Mouse (Mus musculus): Measurements from ENCODE around the gene Glce. TPM values are rescaled to one million over a fixed set of nuclear protein-coding genes. Genes with fewer than 3 reads are reported as not detected.
A peak's percentile ranks its signal among the peaks of the same experiment; 100 is the strongest.

The Glce gene
- polyA plus RNA-seq (2015; fragmentation: Nextera tagmentation; extraction: Ambion mirVana): 18.9 and 23.0 TPM in 2 replicates

GRCm38 (mm10) chr9:62122508-62123215 is at the start of gene Glce:
Gene Glce, minus strand, starts transcription at chr9:62122655.
- ATAC-seq (ENCODE audit: low FRiP score, low read depth): peak; percentile 99
- Histone ChIP-seq H3K27ac (replicated peaks) (peak within 1 kb of the TSS; percentile 91), H3K36me3 (no peaks in the 10 kb centered on the region), H3K9ac (peak within 1 kb of the TSS; percentile 84), H3K4me1 (replicated peaks) (peaks cover 32% of the 10 kb centered on the region), H3K9me3 (no peaks in the 10 kb centered on the region), H3K4me3 (peak within 1 kb of the TSS; percentile 88), H3K4me2 (peak within 1 kb of the TSS; percentile 81), H3K27me3 (no peaks in the 10 kb centered on the region)
- under 1% methylated on average over 50 of the region's 51 CpGs for WGBS

- no peaks in the 10 kb centered on the region for H3K4me1 ChIP-seq (replicated peaks)
- H3K36me3 ChIP-seq: no peaks in the 10 kb centered on the region
- H3K4me3 ChIP-seq: no peak overlapping the region
- no peak overlapping the region for H3K27ac ChIP-seq (replicated peaks)
- H3K9ac ChIP-seq: no peak overlapping the region
- H3K27me3 ChIP-seq: no peaks in the 10 kb centered on the region
- H3K9me3 ChIP-seq: no peaks in the 10 kb centered on the region
- no peak overlapping the region for H3K4me2 ChIP-seq
- no peak for ATAC-seq (ENCODE audit: low FRiP score, low read depth)
- WGBS: 78% methylated on average over 3 of the region's 3 CpGs
These were observed 49.8 kb upstream of the Glce start for GRCm38 (mm10) chr9:62172239-62172638.

- H3K4me3 ChIP-seq: no peak overlapping the region
- no peak overlapping the region for H3K4me2 ChIP-seq
- no peak overlapping the region for H3K9ac ChIP-seq
- 0 out of 2 replicates have a peak, but pooled peaks cover 4% of the 10 kb centered on the region for H3K4me1 ChIP-seq (replicated peaks)
- no peaks in the 10 kb centered on the region for H3K9me3 ChIP-seq
- H3K27ac ChIP-seq (replicated peaks): no peak overlapping the region
- no peaks in the 10 kb centered on the region for H3K36me3 ChIP-seq
- no peak for ATAC-seq (ENCODE audit: low FRiP score, low read depth)
- 94% methylated on average over 2 of the region's 2 CpGs for WGBS
- no peaks in the 10 kb centered on the region for H3K27me3 ChIP-seq
These were observed 48.5 kb upstream of the Glce start for GRCm38 (mm10) chr9:62170921-62171320.

- H3K36me3 ChIP-seq: no peaks in the 10 kb centered on the region
- 0 out of 2 replicates have a peak overlapping the region, but pooled peaks have one; percentile 27 for H3K27ac ChIP-seq (replicated peaks)
- H3K27me3 ChIP-seq: no peaks in the 10 kb centered on the region
- 45% methylated on average over 5 of the region's 5 CpGs for WGBS
- H3K4me1 ChIP-seq (replicated peaks): 0 out of 2 replicates have a peak, but pooled peaks cover 5% of the 10 kb centered on the region
- no peaks in the 10 kb centered on the region for H3K9me3 ChIP-seq
- H3K4me3 ChIP-seq: no peak overlapping the region
- no peak for ATAC-seq (ENCODE audit: low FRiP score, low read depth)
- H3K9ac ChIP-seq: no peak overlapping the region
- no peak overlapping the region for H3K4me2 ChIP-seq
These were observed 44.2 kb upstream of the Glce start for GRCm38 (mm10) chr9:62166621-62167020.

GRCm38 (mm10) chr9:62166186-62166585 is 43.7 kb upstream of the Glce start:
- ATAC-seq (ENCODE audit: low FRiP score, low read depth): no peak
- Histone ChIP-seq H3K9ac (no peak overlapping the region), H3K4me3 (no peak overlapping the region), H3K9me3 (no peaks in the 10 kb centered on the region), H3K4me2 (no peak overlapping the region), H3K27ac (replicated peaks) (no peak overlapping the region), H3K4me1 (replicated peaks) (0 out of 2 replicates have a peak, but pooled peaks cover 5% of the 10 kb centered on the region), H3K27me3 (no peaks in the 10 kb centered on the region), H3K36me3 (no peaks in the 10 kb centered on the region)
- WGBS: 29% methylated on average over 4 of the region's 4 CpGs

GRCm38 (mm10) chr9:62162889-62163291 is 40.4 kb upstream of the Glce start:
- H3K9me3 ChIP-seq: no peaks in the 10 kb centered on the region
- ATAC-seq (ENCODE audit: low FRiP score, low read depth): no peak
- no peaks in the 10 kb centered on the region for H3K36me3 ChIP-seq
- no peak overlapping the region for H3K4me2 ChIP-seq
- H3K4me3 ChIP-seq: no peak overlapping the region
- 58% methylated on average over 4 of the region's 4 CpGs for WGBS
- no peaks in the 10 kb centered on the region for H3K27me3 ChIP-seq
- 0 out of 2 replicates have a peak, but pooled peaks cover 5% of the 10 kb centered on the region for H3K4me1 ChIP-seq (replicated peaks)
- H3K9ac ChIP-seq: no peak overlapping the region
- H3K27ac ChIP-seq (replicated peaks): no peak overlapping the region

GRCm38 (mm10) chr9:62160788-62161187 is 38.3 kb upstream of the Glce start:
- Histone ChIP-seq H3K4me3 (no peak overlapping the region), H3K9ac (no peak overlapping the region), H3K27ac (replicated peaks) (no peak overlapping the region), H3K4me1 (replicated peaks) (0 out of 2 replicates have a peak, but pooled peaks cover under 1% of the 10 kb centered on the region), H3K27me3 (no peaks in the 10 kb centered on the region), H3K9me3 (no peaks in the 10 kb centered on the region), H3K4me2 (no peak overlapping the region), H3K36me3 (no peaks in the 10 kb centered on the region)
- ATAC-seq (ENCODE audit: low FRiP score, low read depth): no peak
- WGBS: 69% methylated on average over 6 of the region's 6 CpGs

- ATAC-seq (ENCODE audit: low FRiP score, low read depth): no peak
- H3K9ac ChIP-seq: no peak overlapping the region
- no peaks in the 10 kb centered on the region for H3K9me3 ChIP-seq
- no peaks in the 10 kb centered on the region for H3K27me3 ChIP-seq
- no peak overlapping the region for H3K27ac ChIP-seq (replicated peaks)
- H3K4me2 ChIP-seq: no peak overlapping the region
- peaks cover 20% of the 10 kb centered on the region for H3K4me1 ChIP-seq (replicated peaks)
- H3K36me3 ChIP-seq: no peaks in the 10 kb centered on the region
- 91% methylated on average over 4 of the region's 4 CpGs for WGBS
- H3K4me3 ChIP-seq: no peak overlapping the region
These were observed 36.3 kb upstream of the Glce start for GRCm38 (mm10) chr9:62158746-62159145.

GRCm38 (mm10) chr9:62155821-62156220 is 33.4 kb upstream of the Glce start:
- Histone ChIP-seq H3K4me3 (no peak overlapping the region), H3K9me3 (no peaks in the 10 kb centered on the region), H3K27me3 (no peaks in the 10 kb centered on the region), H3K9ac (no peak overlapping the region), H3K4me1 (replicated peaks) (peaks cover 27% of the 10 kb centered on the region), H3K36me3 (no peaks in the 10 kb centered on the region), H3K27ac (replicated peaks) (no peak overlapping the region), H3K4me2 (no peak overlapping the region)
- no peak for ATAC-seq (ENCODE audit: low FRiP score, low read depth)
- WGBS: 33% methylated on average over 4 of the region's 4 CpGs

GRCm38 (mm10) chr9:62155400-62155799 is 32.9 kb upstream of the Glce start:
- no peaks in the 10 kb centered on the region for H3K36me3 ChIP-seq
- no peak for ATAC-seq (ENCODE audit: low FRiP score, low read depth)
- H3K27me3 ChIP-seq: no peaks in the 10 kb centered on the region
- no peak overlapping the region for H3K4me2 ChIP-seq
- no peak overlapping the region for H3K27ac ChIP-seq (replicated peaks)
- no peak overlapping the region for H3K9ac ChIP-seq
- no peak overlapping the region for H3K4me3 ChIP-seq
- no peaks in the 10 kb centered on the region for H3K9me3 ChIP-seq
- 75% methylated on average over 6 of the region's 6 CpGs for WGBS
- peaks cover 27% of the 10 kb centered on the region for H3K4me1 ChIP-seq (replicated peaks)

- no peak for ATAC-seq (ENCODE audit: low FRiP score, low read depth)
- no peak overlapping the region for H3K27ac ChIP-seq (replicated peaks)
- 71% methylated on average over 7 of the region's 7 CpGs for WGBS
- H3K9ac ChIP-seq: no peak overlapping the region
- no peaks in the 10 kb centered on the region for H3K9me3 ChIP-seq
- no peak overlapping the region for H3K4me3 ChIP-seq
- no peaks in the 10 kb centered on the region for H3K36me3 ChIP-seq
- H3K27me3 ChIP-seq: no peaks in the 10 kb centered on the region
- peaks cover 27% of the 10 kb centered on the region for H3K4me1 ChIP-seq (replicated peaks)
- no peak overlapping the region for H3K4me2 ChIP-seq
These were observed 32.5 kb upstream of the Glce start for GRCm38 (mm10) chr9:62154956-62155355.

- Histone ChIP-seq H3K36me3 (no peaks in the 10 kb centered on the region), H3K27ac (replicated peaks) (no peak overlapping the region), H3K27me3 (no peaks in the 10 kb centered on the region), H3K4me3 (no peak overlapping the region), H3K9me3 (no peaks in the 10 kb centered on the region), H3K4me1 (replicated peaks) (peaks cover 27% of the 10 kb centered on the region), H3K9ac (no peak overlapping the region), H3K4me2 (no peak overlapping the region)
- 53% methylated on average over 3 of the region's 3 CpGs for WGBS
- ATAC-seq (ENCODE audit: low FRiP score, low read depth): no peak
These were observed 32.1 kb upstream of the Glce start for GRCm38 (mm10) chr9:62154551-62154950.

All from hindbrain, embryonic 15.5 days (tissue).